Mouse (Mus musculus): Measurements from ENCODE around the gene Ndufc1. TPM values are rescaled to one million over a fixed set of nuclear protein-coding genes. Genes with fewer than 3 reads are reported as not detected.

Ndufc1 gene
- total and polyA plus RNA-seq, 3 experiments, result 159 to 213 (median 206) TPM

- Histone ChIP-seq H3K9ac (ENCODE audit: insufficient read depth, low read depth) (no peak overlapping the region), H3K4me2 (ENCODE audit: insufficient read depth, low read depth, poor library complexity, severe bottlenecking) (no peak overlapping the region), H3K4me3 (replicated peaks in 1 of 3; ENCODE audit: low read depth in 2 of 3, low read length in 2 of 3, poor library complexity in 1 of 3) (no peak overlapping the region), H3K27ac (ENCODE audit: insufficient read depth, low read depth) (no peak overlapping the region), H3K4me1 (ENCODE audit: control insufficient read depth in 1 of 2, insufficient read depth in 2 of 2) (peaks cover 0 to 13% of the 10 kb centered on the region in 2 experiments; a peak in 2 of 4 replicates), H3K79me2 (replicated peaks; ENCODE audit: control insufficient read depth, extremely low read depth, insufficient read depth, poor library complexity, severe bottlenecking) (no peaks in the 10 kb centered on the region), H3K27me3 (replicated peaks) (no peaks in the 10 kb centered on the region), H3K9me3 (replicated peaks; ENCODE audit: low read length) (no peaks in the 10 kb centered on the region), H3K36me3 (replicated peaks in 1 of 2; ENCODE audit: control insufficient read depth in 1 of 2, insufficient read depth in 1 of 2, low read length in 1 of 2) (no peaks in the 10 kb centered on the region)
- in situ Hi-C loops (cut with MboI; ENCODE audit: low pct_ligation_motif_present, low pct_unique_long_range_greater_than_20kb, low sequenced_read_pairs) (loop anchor here (5.0 kb wide), 1 partner anchor 32 kb away; no protein-coding TSS in a partner anchor), dilution Hi-C loops (cut with MboI; ENCODE audit: extremely low pct_ligation_motif_present, extremely low pct_unique_long_range_greater_than_20kb, low sequenced_read_pairs) (no loop called here)
- no peak for DNase-seq (ENCODE audit: extremely low read depth)
- TF ChIP-seq MXI1 (IDR thresholded peaks at IDR 0.05; ENCODE audit: low read depth, low read length), result no peak
- TF ChIP-seq CTCF (conservative IDR thresholded peaks at IDR 0.05 in 1 of 2, IDR thresholded peaks at IDR 0.05 in 1 of 2; ENCODE audit: low read depth in 2 of 2, low read length in 2 of 2), result 0 out of 4 replicates have a peak, but pooled peaks of 1 of the 2 experiments have one; percentile 22
- 0 out of 2 replicates have a peak, but pooled peaks have one; percentile 62 for TF ChIP-seq TBP (conservative IDR thresholded peaks at IDR 0.05; ENCODE audit: low read depth, low read length)
Observed at GRCm38 (mm10) chr3:51379786-51380659, 28.8 kb downstream of the Ndufc1 start.

- DNase-seq (ENCODE audit: extremely low read depth), result no peak
- H3K27me3 ChIP-seq (replicated peaks), result no peaks in the 10 kb centered on the region
- peak overlapping the region; percentile 38 for H3K27ac ChIP-seq (ENCODE audit: insufficient read depth, low read depth)
- H3K9me3 ChIP-seq (replicated peaks; ENCODE audit: low read length), result peaks cover 3% of the 10 kb centered on the region
- H3K79me2 ChIP-seq (replicated peaks; ENCODE audit: control insufficient read depth, extremely low read depth, insufficient read depth, poor library complexity, severe bottlenecking), result no peaks in the 10 kb centered on the region
- in situ Hi-C loops (cut with MboI; ENCODE audit: low pct_ligation_motif_present, low pct_unique_long_range_greater_than_20kb, low sequenced_read_pairs) (loop anchor here (5.0 kb wide), 1 partner anchor 34 kb away; no protein-coding TSS in a partner anchor), dilution Hi-C loops (cut with MboI; ENCODE audit: extremely low pct_ligation_motif_present, extremely low pct_unique_long_range_greater_than_20kb, low sequenced_read_pairs) (no loop called here)
- peak overlapping the region; percentile 39 for H3K4me2 ChIP-seq (ENCODE audit: insufficient read depth, low read depth, poor library complexity, severe bottlenecking)
- H3K9ac ChIP-seq (ENCODE audit: insufficient read depth, low read depth), result peak overlapping the region; percentile 41
- no peaks in the 10 kb centered on the region for H3K36me3 ChIP-seq (replicated peaks in 1 of 2; ENCODE audit: control insufficient read depth in 1 of 2, insufficient read depth in 1 of 2, low read length in 1 of 2)
- peak overlapping the region; percentile 45 to 88 (median 47) for H3K4me3 ChIP-seq (replicated peaks in 1 of 3; ENCODE audit: low read depth in 2 of 3, low read length in 2 of 3, poor library complexity in 1 of 3)
- TF ChIP-seq SIN3A (IDR thresholded peaks at IDR 0.05; ENCODE audit: low read length), result 0 out of 2 replicates have a peak, but pooled peaks have one; percentile 4
- TF ChIP-seq TCF12 (IDR thresholded peaks at IDR 0.05; ENCODE audit: low read depth, low read length), result no peak
- no peak for TF ChIP-seq CTCF (conservative IDR thresholded peaks at IDR 0.05 in 1 of 2, IDR thresholded peaks at IDR 0.05 in 1 of 2; ENCODE audit: low read depth in 2 of 2, low read length in 2 of 2)
- TF ChIP-seq USF2 (conservative IDR thresholded peaks at IDR 0.05; ENCODE audit: low read depth, low read length), result no peak
- no peak for TF ChIP-seq MEF2A (IDR thresholded peaks at IDR 0.05; ENCODE audit: borderline replicate concordance, low read depth, low read length)
- peaks cover 0 to 13% of the 10 kb centered on the region in 2 experiments; a peak in 2 of 4 replicates for H3K4me1 ChIP-seq (ENCODE audit: control insufficient read depth in 1 of 2, insufficient read depth in 2 of 2)
Observed at GRCm38 (mm10) chr3:51378665-51378946, 30.2 kb downstream of the Ndufc1 start.

- DNase-seq (ENCODE audit: extremely low read depth), result peak; percentile 57
- H3K27me3 ChIP-seq (replicated peaks), result no peaks in the 10 kb centered on the region
- in situ Hi-C loops (cut with MboI; ENCODE audit: low pct_ligation_motif_present, low pct_unique_long_range_greater_than_20kb, low sequenced_read_pairs) (loop anchor here (5.0 kb wide), 1 partner anchor 34 kb away; no protein-coding TSS in a partner anchor), dilution Hi-C loops (cut with MboI; ENCODE audit: extremely low pct_ligation_motif_present, extremely low pct_unique_long_range_greater_than_20kb, low sequenced_read_pairs) (no loop called here)
- no peaks in the 10 kb centered on the region for H3K79me2 ChIP-seq (replicated peaks; ENCODE audit: control insufficient read depth, extremely low read depth, insufficient read depth, poor library complexity, severe bottlenecking)
- H3K9ac ChIP-seq (ENCODE audit: insufficient read depth, low read depth), result peak overlapping the region; percentile 41
- H3K27ac ChIP-seq (ENCODE audit: insufficient read depth, low read depth), result peak overlapping the region; percentile 38
- H3K4me1 ChIP-seq (ENCODE audit: control insufficient read depth in 1 of 2, insufficient read depth in 2 of 2), result peaks cover 0 to 17% of the 10 kb centered on the region in 2 experiments; a peak in 2 of 4 replicates
- peak overlapping the region; percentile 45 to 88 (median 47) for H3K4me3 ChIP-seq (replicated peaks in 1 of 3; ENCODE audit: low read depth in 2 of 3, low read length in 2 of 3, poor library complexity in 1 of 3)
- H3K36me3 ChIP-seq (replicated peaks in 1 of 2; ENCODE audit: control insufficient read depth in 1 of 2, insufficient read depth in 1 of 2, low read length in 1 of 2), result no peaks in the 10 kb centered on the region
- peaks cover 3% of the 10 kb centered on the region for H3K9me3 ChIP-seq (replicated peaks; ENCODE audit: low read length)
- peak overlapping the region; percentile 39 for H3K4me2 ChIP-seq (ENCODE audit: insufficient read depth, low read depth, poor library complexity, severe bottlenecking)
- no peak for TF ChIP-seq NELFE (IDR thresholded peaks at IDR 0.05; ENCODE audit: low read depth, low read length)
- peak; percentile 43 for TF ChIP-seq SMC3 (IDR thresholded peaks at IDR 0.05; ENCODE audit: low read depth, low read length)
- TF ChIP-seq TBP (conservative IDR thresholded peaks at IDR 0.05; ENCODE audit: low read depth, low read length), result no peak
- peak; percentile 42 for TF ChIP-seq IRF4 (IDR thresholded peaks at IDR 0.05; ENCODE audit: low read depth, low read length)
- TF ChIP-seq MXI1 (IDR thresholded peaks at IDR 0.05; ENCODE audit: low read depth, low read length), result peak; percentile 67
- TF ChIP-seq EP300 (IDR thresholded peaks at IDR 0.05; ENCODE audit: low read length), result no peak
- peak; percentile 69 for TF ChIP-seq SIN3A (IDR thresholded peaks at IDR 0.05; ENCODE audit: low read length)
- TF ChIP-seq GABPA (IDR thresholded peaks at IDR 0.05; ENCODE audit: insufficient replicate concordance, low read depth, low read length), result no peak
- TF ChIP-seq ETS1 (conservative IDR thresholded peaks at IDR 0.05; ENCODE audit: low read depth, low read length), result 0 out of 2 replicates have a peak, but pooled peaks have one; percentile 6
- TF ChIP-seq MAX (IDR thresholded peaks at IDR 0.05; ENCODE audit: low read length), result 0 out of 2 replicates have a peak, but pooled peaks have one; percentile 26
- TF ChIP-seq KAT2A (IDR thresholded peaks at IDR 0.05; ENCODE audit: insufficient replicate concordance, low read length), result no peak
- TF ChIP-seq POLR2AphosphoS2 (IDR thresholded peaks at IDR 0.05; ENCODE audit: low read depth, low read length), result no peak
- no peak for TF ChIP-seq JUND (conservative IDR thresholded peaks at IDR 0.05; ENCODE audit: low read depth, low read length)
- TF ChIP-seq E2F4 (IDR thresholded peaks at IDR 0.05; ENCODE audit: insufficient replicate concordance, low read depth, low read length), result no peak
- TF ChIP-seq RAD21 (IDR thresholded peaks at IDR 0.05; ENCODE audit: low read depth, low read length), result peak; percentile 63
- peak; percentile 24 to 80; a peak in 2 of 4 replicates for TF ChIP-seq CTCF (conservative IDR thresholded peaks at IDR 0.05 in 1 of 2, IDR thresholded peaks at IDR 0.05 in 1 of 2; ENCODE audit: low read depth in 2 of 2, low read length in 2 of 2)
Observed at GRCm38 (mm10) chr3:51377878-51378664, 30.7 kb downstream of the Ndufc1 start.

Measured in CH12.LX (cell line).